Mouse (Mus musculus) naive thymus-derived CD4-positive, alpha-beta T cell, adult 2 months (primary cell): ENCODE results near the gene Vwa7.
"Not testable (repeated sequence)": the region's sequence is repeated elsewhere in the genome, so short reads cannot be mapped to it uniquely, and the experiment has no call there.

Experiments used
- DNase-seq: peaks from one replicate; pipeline ENCODE4 v3.0.0-alpha.2; 2011; ENCODE audit warnings: low read depth

The Vwa7 gene

GRCm38 (mm10) chr17:35000717-35001451 lies 15.5 kb upstream of the Vwa7 start, which contains the start of gene Vars:
TSS of gene Vars (plus strand) at chr17:35000987.
- DNase-seq: peak; percentile 92

GRCm38 (mm10) chr17:35001452-35002152 lies 14.8 kb upstream of the Vwa7 start:
- peak; percentile 69 for DNase-seq

GRCm38 (mm10) chr17:35002153-35002865 lies 14.1 kb upstream of the Vwa7 start:
- peak; percentile 42 for DNase-seq

DNA sequence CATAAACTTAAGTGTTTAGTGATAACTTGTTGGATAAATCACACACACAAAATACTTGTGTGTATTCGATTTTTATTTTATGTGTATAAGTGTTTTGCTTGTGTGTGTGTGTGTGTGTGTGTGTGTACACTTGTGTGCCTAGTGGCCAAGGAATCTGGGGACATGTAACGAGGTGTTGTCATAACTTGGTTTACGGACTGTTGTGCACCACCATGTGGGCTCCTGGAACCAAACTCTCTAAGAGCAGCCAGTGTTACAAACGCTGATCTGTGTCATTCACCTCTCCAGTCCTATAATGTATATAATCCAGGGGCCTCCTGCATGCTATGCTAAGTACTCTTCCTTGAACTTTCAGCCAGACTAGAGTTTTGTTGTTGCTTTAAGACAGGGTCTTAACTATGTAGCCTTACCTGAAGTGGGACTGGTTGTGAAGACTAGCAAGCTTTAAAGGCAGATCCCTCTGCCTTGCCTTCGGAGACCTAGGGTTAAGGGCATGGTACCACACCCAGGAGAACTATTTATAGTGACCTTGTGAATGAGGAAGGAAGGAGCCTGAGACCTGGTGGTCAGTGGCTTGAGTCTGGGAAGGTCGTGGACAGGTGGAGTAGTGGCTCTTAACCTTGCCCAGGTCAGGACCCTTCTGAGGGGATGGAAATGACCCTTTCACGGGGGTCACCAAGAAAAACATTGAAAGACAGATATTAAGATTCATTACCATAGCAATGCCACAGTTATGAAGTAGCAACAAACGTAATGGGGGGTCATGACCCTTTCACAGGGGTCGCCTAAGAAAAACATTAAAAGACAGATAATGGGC lies 13.1 kb upstream of the Vwa7 start:
- no peak for DNase-seq

DNA sequence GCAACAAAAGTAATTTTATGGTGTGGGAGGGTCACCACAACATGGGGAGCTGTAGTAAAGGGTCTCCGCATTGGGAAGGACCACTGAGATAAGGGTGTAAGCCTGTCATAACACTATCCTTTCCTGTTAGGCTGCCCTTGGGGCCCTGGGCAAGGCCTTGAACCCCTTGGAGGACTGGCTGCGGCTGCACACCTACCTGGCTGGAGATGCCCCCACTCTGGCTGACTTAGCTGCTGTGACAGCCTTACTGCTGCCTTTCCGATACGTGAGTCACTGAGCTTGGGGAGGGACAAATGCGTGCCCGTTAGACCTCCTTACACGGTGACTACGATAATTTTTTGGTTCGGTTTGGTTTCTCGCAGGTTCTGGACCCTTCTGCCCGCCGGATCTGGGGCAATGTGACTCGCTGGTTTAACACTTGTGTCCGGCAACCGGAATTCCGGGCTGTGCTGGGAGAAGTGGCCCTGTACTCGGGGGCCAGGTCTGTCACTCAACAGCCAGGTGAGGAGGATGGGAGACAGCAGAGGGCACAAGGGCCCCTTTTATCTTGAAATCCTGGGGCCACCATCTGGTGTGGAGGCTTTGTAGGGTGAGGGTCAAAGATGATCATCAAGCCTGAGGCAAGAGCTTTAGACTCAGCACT lies 12.2 kb upstream of the Vwa7 start:
- DNase-seq: no peak

GRCm38 (mm10) chr17:35005158-35005557 lies 11.2 kb upstream of the Vwa7 start:
- DNase-seq: no peak

DNA sequence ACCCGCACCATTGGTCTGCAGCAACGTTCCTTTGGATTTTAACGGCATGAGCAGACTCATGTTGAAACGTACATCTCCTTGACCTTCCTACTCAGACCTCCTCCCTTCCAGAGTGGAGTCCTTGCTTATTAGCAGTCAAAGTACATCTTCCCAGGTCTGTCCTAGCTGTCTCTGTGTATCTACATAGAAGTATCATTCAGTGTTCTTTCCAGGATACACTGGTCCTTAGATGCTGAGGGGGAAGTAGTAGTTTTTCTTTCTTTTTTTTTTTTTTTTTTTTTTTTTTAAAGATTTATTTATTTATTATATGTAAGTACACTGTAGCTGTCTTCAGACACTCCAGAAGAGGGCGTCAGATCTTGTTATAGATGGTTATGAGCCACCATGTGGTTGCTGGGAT lies 10.5 kb upstream of the Vwa7 start:
- not testable (repeated sequence) for DNase-seq

- no peak for DNase-seq
These were observed 8.9 kb upstream of the Vwa7 start for GRCm38 (mm10) chr17:35007387-35007991.

- DNase-seq: no peak
These were observed 6.8 kb upstream of the Vwa7 start for GRCm38 (mm10) chr17:35009586-35009985.

- DNase-seq: no peak
These were observed 4.9 kb upstream of the Vwa7 start for GRCm38 (mm10) chr17:35011440-35011839.

- no peak for DNase-seq
These were observed 3.9 kb upstream of the Vwa7 start for GRCm38 (mm10) chr17:35012430-35012829.

DNA sequence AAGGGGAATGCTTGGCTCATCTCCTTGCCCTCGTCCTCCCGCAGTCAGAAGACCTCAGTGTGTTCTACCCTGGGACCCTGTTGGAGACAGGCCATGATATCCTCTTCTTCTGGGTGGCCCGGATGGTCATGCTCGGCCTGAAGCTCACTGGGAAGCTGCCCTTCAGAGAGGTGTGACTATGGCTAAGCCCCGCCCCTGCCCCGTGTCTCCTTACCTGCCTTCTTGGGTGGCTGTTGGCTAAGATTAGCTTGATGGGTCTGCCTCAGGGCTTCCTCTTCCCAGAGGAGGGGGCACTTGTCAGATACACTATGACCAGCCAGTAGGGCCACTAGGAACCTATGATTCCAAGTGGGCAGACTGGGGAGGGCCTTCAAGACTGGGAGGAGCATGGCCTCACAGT lies 3.2 kb upstream of the Vwa7 start:
- DNase-seq: no peak

GRCm38 (mm10) chr17:35015296-35015695 lies 1.1 kb upstream of the Vwa7 start:
- no peak for DNase-seq

- no peak for DNase-seq
These were observed 669 bp downstream of the Vwa7 start for GRCm38 (mm10) chr17:35016791-35017705.

GRCm38 (mm10) chr17:35017706-35018030 lies 1.3 kb downstream of the Vwa7 start:
- DNase-seq: no peak

DNA sequence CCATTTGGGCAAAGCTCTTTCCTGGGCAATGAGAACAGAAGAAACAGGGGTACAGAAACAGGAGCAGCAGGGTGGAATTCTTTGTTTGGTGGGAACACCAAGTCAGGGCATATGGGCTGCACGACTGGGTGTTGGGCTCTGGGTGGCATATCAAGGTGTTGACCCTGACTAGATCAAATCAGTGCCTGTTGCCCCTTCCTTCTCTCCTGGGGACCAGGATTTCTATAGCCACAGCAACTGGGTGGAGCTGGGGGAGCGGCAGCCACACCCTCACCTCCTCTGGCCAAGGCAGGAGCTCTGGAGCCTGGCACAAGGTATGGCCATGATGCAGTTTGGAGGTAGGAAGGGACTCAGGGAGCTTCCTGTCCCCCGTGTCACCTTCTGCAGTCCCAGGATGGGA lies 1.8 kb downstream of the Vwa7 start:
- DNase-seq: no peak

- DNase-seq: no peak
These were observed 3.5 kb downstream of the Vwa7 start for GRCm38 (mm10) chr17:35019894-35020293.

GRCm38 (mm10) chr17:35020551-35020950 lies 4.2 kb downstream of the Vwa7 start:
- DNase-seq: no peak

DNA sequence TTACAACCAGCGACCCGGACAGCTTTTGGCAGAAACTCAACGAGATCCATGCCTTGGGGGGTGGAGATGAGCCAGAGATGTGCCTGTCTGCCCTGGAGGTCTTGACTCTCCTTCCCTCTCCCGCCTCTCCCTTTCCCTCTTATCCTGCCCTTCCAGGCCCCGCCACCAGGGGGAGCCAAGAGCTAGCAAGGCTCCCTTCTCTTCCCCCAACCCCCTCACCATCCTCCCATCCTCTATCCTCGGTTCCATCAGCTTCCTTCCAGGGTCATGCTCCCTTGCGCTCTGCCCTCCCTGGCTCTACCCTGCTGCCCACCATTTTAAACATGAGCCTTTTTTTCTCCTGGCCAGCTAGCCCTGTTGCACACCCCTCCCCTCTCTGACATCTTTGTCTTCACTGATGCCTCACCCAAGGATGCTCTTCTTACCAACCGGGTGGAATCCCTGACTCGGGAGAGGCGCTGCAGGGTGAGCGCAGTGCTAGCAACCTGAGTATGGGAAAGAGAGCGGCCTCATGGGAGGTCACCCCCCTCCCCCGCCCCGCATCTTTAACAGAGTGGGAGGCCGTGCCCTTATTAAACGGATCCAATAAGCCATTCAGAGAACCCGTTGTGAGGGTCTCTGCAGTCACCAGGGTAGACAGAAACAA lies 4.9 kb downstream of the Vwa7 start:
- peak; percentile 90 for DNase-seq
